Mouse (Mus musculus) C2C12 (cell line): ENCODE measurements at regions not wholly inside any gene's neighbourhood (a gene's known extent, or its start where the extent isn't known, plus 50 kb on each side); places are given as distances from the start of the nearest gene placed in this dataset.

Experiments used
- CEBPB ChIP-seq: IDR thresholded peaks from one replicate; pipeline ENCODE4 v1.6.1; 2011; ENCODE audit warnings: low read depth, mild to moderate bottlenecking, control low read depth, moderate library complexity
- CTCF ChIP-seq: IDR thresholded peaks from one replicate; pipeline ENCODE4 v1.5.1; 2011; ENCODE audit not compliant: control insufficient read depth, insufficient read depth, insufficient read length
- FOSL1 ChIP-seq: IDR thresholded peaks from one replicate; pipeline ENCODE4 v1.8.0; 2011; ENCODE audit warnings: mild to moderate bottlenecking, low read length; ENCODE audit not compliant: poor library complexity, insufficient read depth, severe bottlenecking
- MAX ChIP-seq: IDR thresholded peaks from one replicate; pipeline ENCODE4 v1.6.1; 2011; ENCODE audit warnings: mild to moderate bottlenecking, control low read depth
- MYOD1 ChIP-seq: IDR thresholded peaks from one replicate; pipeline ENCODE4 v1.6.1; 2011; ENCODE audit warnings: low read depth; ENCODE audit not compliant: control insufficient read depth, insufficient read length
- MYOG ChIP-seq: IDR thresholded peaks from one replicate; pipeline ENCODE4 v1.6.1; 2011; ENCODE audit not compliant: control insufficient read depth, insufficient read length; ENCODE audit errors: extremely low read depth
- USF1 ChIP-seq: IDR thresholded peaks from one replicate; pipeline ENCODE4 v1.6.1; 2011; ENCODE audit warnings: low read depth, mild to moderate bottlenecking, control low read depth, moderate library complexity

- no peak for TF ChIP-seq CTCF
- no peak for TF ChIP-seq MYOG
- TF ChIP-seq USF1 = no peak
- no peak for TF ChIP-seq CEBPB
- TF ChIP-seq MYOD1 = no peak
- TF ChIP-seq FOSL1 = no peak
- no peak for TF ChIP-seq MAX
Observed at GRCm38 (mm10) chr5:74861297-74861696, 158.6 kb upstream of the Lnx1 start.
